32 mouse cellular contexts compared by ENCODE assay signal in genomic region chr12:72496866-72497600, GRCm38 (mm10). TPM values are rescaled to one million over a fixed set of nuclear protein-coding genes. Genes with fewer than 3 reads are reported as not detected.
DNase-seq lines count a peak whose midpoint lies in the region; ATAC-seq and TF ChIP-seq lines count a peak whose summit lies in the region.
"Had no signal": no experiment of that assay in that cellular context is flagged by ENCODE, and none has a peak within 500 bp of the region (broad histone marks: within the 10 kb centered on the region; RNA-seq: fewer than 3 reads in every experiment).

No protein-coding gene starts in this region.

- H3K27me3 ChIP-seq in forebrain, embryonic 11.5 days (ENCODE audit: control insufficient read depth, insufficient read depth, low read length): no peaks in the 10 kb centered on the region
- no peaks in the 10 kb centered on the region for H3K27me3 ChIP-seq in forebrain, embryonic 10.5 days (ENCODE audit: poor library complexity, severe bottlenecking)
- H3K27me3 ChIP-seq in midbrain, embryonic 11.5 days (ENCODE audit: control insufficient read depth, insufficient read depth, low read length): no peaks in the 10 kb centered on the region
- H3K27me3 ChIP-seq in midbrain, postnatal 0 days (ENCODE audit: insufficient read depth, low read length): no peaks in the 10 kb centered on the region
- no peaks in the 10 kb centered on the region for H3K27me3 ChIP-seq in forebrain, embryonic 15.5 days
- H3K27me3 ChIP-seq: CH12.LX; embryonic facial prominence, embryonic 13.5 days; intestine, embryonic 15.5 days; limb, embryonic 15.5 days; liver, embryonic 13.5 days; megakaryocyte, embryonic 14.5 days had no signal

- no peaks in the 10 kb centered on the region for H3K9me3 ChIP-seq in forebrain, embryonic 11.5 days (ENCODE audit: control insufficient read depth, low read length)
- H3K9me3 ChIP-seq in forebrain, embryonic 10.5 days: no peaks in the 10 kb centered on the region
- H3K9me3 ChIP-seq in midbrain, embryonic 11.5 days (ENCODE audit: control insufficient read depth, low read length): no peaks in the 10 kb centered on the region
- H3K9me3 ChIP-seq in midbrain, postnatal 0 days (ENCODE audit: low read length): no peaks in the 10 kb centered on the region
- H3K9me3 ChIP-seq in forebrain, embryonic 15.5 days: no peaks in the 10 kb centered on the region
- H3K9me3 ChIP-seq: embryonic facial prominence, embryonic 13.5 days; intestine, embryonic 15.5 days; limb, embryonic 10.5 days; limb, embryonic 15.5 days; liver, embryonic 13.5 days; megakaryocyte, embryonic 14.5 days had no signal

- no peaks in the 10 kb centered on the region for H3K36me3 ChIP-seq in forebrain, embryonic 11.5 days (ENCODE audit: control insufficient read depth, insufficient read depth, low read length)
- no peaks in the 10 kb centered on the region for H3K36me3 ChIP-seq in forebrain, embryonic 10.5 days (replicated peaks)
- no peaks in the 10 kb centered on the region for H3K36me3 ChIP-seq in midbrain, embryonic 11.5 days (ENCODE audit: control insufficient read depth, insufficient read depth, low read length)
- no peaks in the 10 kb centered on the region for H3K36me3 ChIP-seq in midbrain, postnatal 0 days (ENCODE audit: insufficient read depth, low read length)
- H3K36me3 ChIP-seq in forebrain, embryonic 15.5 days: no peaks in the 10 kb centered on the region
- H3K36me3 ChIP-seq: embryonic facial prominence, embryonic 13.5 days; intestine, embryonic 15.5 days; limb, embryonic 10.5 days; limb, embryonic 15.5 days; liver, embryonic 13.5 days had no signal

- TF ChIP-seq CTCF in midbrain, postnatal 0 days (IDR thresholded peaks at IDR 0.05): no peak

- H3K4me2 ChIP-seq in forebrain, embryonic 11.5 days (ENCODE audit: low read depth, low read length, severe bottlenecking): no peak overlapping the region
- no peak overlapping the region for H3K4me2 ChIP-seq in midbrain, embryonic 11.5 days
- H3K4me2 ChIP-seq in midbrain, postnatal 0 days (ENCODE audit: low read depth, low read length, poor library complexity, severe bottlenecking): no peak overlapping the region
- H3K4me2 ChIP-seq in forebrain, embryonic 15.5 days (replicated peaks): no peak overlapping the region
- H3K4me2 ChIP-seq: embryonic facial prominence, embryonic 13.5 days; heart, embryonic 11.5 days; intestine, embryonic 15.5 days; limb, embryonic 15.5 days; liver, embryonic 13.5 days had no signal

- no peak overlapping the region for H3K4me3 ChIP-seq in forebrain, embryonic 11.5 days (ENCODE audit: low read depth, low read length)
- no peak overlapping the region for H3K4me3 ChIP-seq in forebrain, embryonic 10.5 days
- H3K4me3 ChIP-seq in midbrain, embryonic 11.5 days (ENCODE audit: low read depth, low read length): no peak overlapping the region
- no peak overlapping the region for H3K4me3 ChIP-seq in midbrain, postnatal 0 days (ENCODE audit: low read depth, low read length)
- no peak overlapping the region for H3K4me3 ChIP-seq in forebrain, embryonic 15.5 days
- H3K4me3 ChIP-seq: embryonic facial prominence, embryonic 13.5 days; intestine, embryonic 15.5 days; layer of hippocampus, adult 2 months; limb, embryonic 10.5 days; limb, embryonic 15.5 days; liver, embryonic 13.5 days; megakaryocyte, embryonic 14.5 days had no signal

- intact Hi-C loops in left cerebral cortex, postnatal 25 days (cut with DNase I): no loop called here

- WGBS in forebrain, embryonic 11.5 days: 63% methylated on average over 12 of the region's 12 CpGs
- 80% methylated on average over 12 of the region's 12 CpGs for WGBS in forebrain, embryonic 10.5 days
- WGBS in midbrain, embryonic 11.5 days: 67% methylated on average over 12 of the region's 12 CpGs
- WGBS in midbrain, postnatal 0 days: 48% methylated on average over 12 of the region's 12 CpGs
- WGBS in forebrain, embryonic 15.5 days: 32% methylated on average over 12 of the region's 12 CpGs

- no peak overlapping the region for H3K27ac ChIP-seq in forebrain, embryonic 11.5 days (ENCODE audit: low read depth, low read length)
- no peak overlapping the region for H3K27ac ChIP-seq in forebrain, embryonic 10.5 days
- no peak overlapping the region for H3K27ac ChIP-seq in midbrain, embryonic 11.5 days (ENCODE audit: low read depth, low read length)
- H3K27ac ChIP-seq in midbrain, postnatal 0 days (ENCODE audit: low read depth, low read length): no peak overlapping the region
- no peak overlapping the region for H3K27ac ChIP-seq in forebrain, embryonic 15.5 days (replicated peaks)
- H3K27ac ChIP-seq: embryonic facial prominence, embryonic 13.5 days; hindbrain, postnatal 0 days; intestine, embryonic 15.5 days; layer of hippocampus, adult 2 months; limb, embryonic 10.5 days; limb, embryonic 15.5 days; liver, embryonic 13.5 days had no signal

- no peak overlapping the region for H3K9ac ChIP-seq in forebrain, embryonic 11.5 days (ENCODE audit: low read length)
- no peak overlapping the region for H3K9ac ChIP-seq in midbrain, embryonic 11.5 days (ENCODE audit: low read length)
- H3K9ac ChIP-seq in midbrain, postnatal 0 days (replicated peaks; ENCODE audit: low read length, poor library complexity, severe bottlenecking): no peak overlapping the region
- no peak overlapping the region for H3K9ac ChIP-seq in forebrain, embryonic 15.5 days (replicated peaks)
- H3K9ac ChIP-seq: embryonic facial prominence, embryonic 13.5 days; intestine, embryonic 15.5 days; limb, embryonic 15.5 days; liver, embryonic 13.5 days had no signal

- H3K4me1 ChIP-seq in forebrain, embryonic 11.5 days (replicated peaks; ENCODE audit: control insufficient read depth, insufficient read depth, low read length): no peaks in the 10 kb centered on the region
- no peaks in the 10 kb centered on the region for H3K4me1 ChIP-seq in forebrain, embryonic 10.5 days
- H3K4me1 ChIP-seq in midbrain, embryonic 11.5 days (ENCODE audit: control insufficient read depth, insufficient read depth, low read length): peaks cover 2% of the 10 kb centered on the region; the same call in 1 of the 2 replicates
- H3K4me1 ChIP-seq in midbrain, postnatal 0 days (ENCODE audit: insufficient read depth, low read length): no peaks in the 10 kb centered on the region
- H3K4me1 ChIP-seq in forebrain, embryonic 15.5 days: peaks cover 7% of the 10 kb centered on the region; the same call in 1 of the 2 replicates
- H3K4me1 ChIP-seq: embryonic facial prominence, embryonic 13.5 days; intestine, embryonic 15.5 days; limb, embryonic 10.5 days; limb, embryonic 15.5 days; liver, embryonic 13.5 days had no signal

- 0 out of 2 replicates have a peak, but pooled peaks have one; percentile 65 for ATAC-seq in forebrain, embryonic 11.5 days (replicated peaks; ENCODE audit: low FRiP score)
- ATAC-seq in midbrain, embryonic 11.5 days (ENCODE audit: low FRiP score): no peak
- ATAC-seq in midbrain, postnatal 0 days (ENCODE audit: low FRiP score): no peak
- peak; percentile 78 for ATAC-seq in forebrain, embryonic 15.5 days (replicated peaks)
- ATAC-seq: hindbrain, postnatal 0 days; intestine, embryonic 15.5 days; lung, postnatal 0 days had no signal

- DNase-seq in forebrain, embryonic 11.5 days (ENCODE audit: low spot score): no peak
- DNase-seq in forebrain, embryonic 10.5 days (ENCODE audit: extremely low spot score, low spot score): no peak
- peak; percentile 51 for DNase-seq in midbrain, embryonic 11.5 days (ENCODE audit: low spot score, missing footprints)
- no peak for DNase-seq in midbrain, postnatal 0 days (ENCODE audit: low spot score)
- peak; percentile 13 for DNase-seq in R1 (ENCODE audit: low read depth, low spot score)
- DNase-seq in left cerebral cortex, adult 18-20 months (ENCODE audit: low spot score in 2 of 2): no peak
- no peak for DNase-seq in left cerebral cortex, postnatal 25 days (ENCODE audit: low spot score in 2 of 2)
- DNase-seq: adrenal gland, postnatal 25 days; cerebellum, adult 18-20 months; cerebellum, postnatal 10 days; gastrocnemius, postnatal 14 days; heart, adult 18-20 months; heart, postnatal 36 days; kidney, adult 2 months; kidney, postnatal 36 days; liver, embryonic 13.5 days; lung, adult 18-20 months; lung, postnatal 4 days; thymus, adult 2 months; thymus, postnatal 36 days had no signal

RNA-seq across cellular contexts. Expression of gene Pcnx4, which starts 39.1 kb away (rescaled TPM):
- 15.8 and 18.0 TPM in 2 replicates for polyA plus RNA-seq in forebrain, embryonic 11.5 days (2014; fragmentation: Nextera tagmentation; extraction: Ambion mirVana)
- polyA plus RNA-seq in forebrain, embryonic 10.5 days (2016; fragmentation: Nextera tagmentation; extraction: Ambion mirVana): 13.4 and 14.4 TPM in 2 replicates
- 15.0 and 16.7 TPM in 2 replicates for polyA plus RNA-seq in midbrain, embryonic 11.5 days (2014; fragmentation: Nextera tagmentation; extraction: Ambion mirVana)
- 21.3 and 30.3 TPM in 2 replicates for total RNA-seq in midbrain, postnatal 0 days (2014; rRNA removed)
- 22.7 and 22.9 TPM in 2 replicates for polyA plus RNA-seq in midbrain, postnatal 0 days (2015; fragmentation: Nextera tagmentation; extraction: Ambion mirVana)
- polyA plus RNA-seq in forebrain, embryonic 15.5 days (2015; fragmentation: Nextera tagmentation; extraction: Ambion mirVana): 20.8 and 21.6 TPM in 2 replicates
- 10 to 100 TPM; 31.4 to 34.3 TPM for total RNA-seq in left cerebral cortex, adult 18-20 months (2021)
- 10 to 100 TPM; 32.0 to 33.3 TPM for total RNA-seq in left cerebral cortex, postnatal 25 days (2021)

RNA-seq across cellular contexts. Expression of gene Lrrc9, which starts 55.4 kb away (rescaled TPM):
- polyA plus RNA-seq in forebrain, embryonic 11.5 days (2014; fragmentation: Nextera tagmentation; extraction: Ambion mirVana): 2.6 and 2.8 TPM in 2 replicates
- 1.4 and 1.8 TPM in 2 replicates for polyA plus RNA-seq in forebrain, embryonic 10.5 days (2016; fragmentation: Nextera tagmentation; extraction: Ambion mirVana)
- polyA plus RNA-seq in midbrain, embryonic 11.5 days (2014; fragmentation: Nextera tagmentation; extraction: Ambion mirVana): 1.5 and 1.9 TPM in 2 replicates
- total RNA-seq in midbrain, postnatal 0 days (2014; rRNA removed): 3.3 and 6.3 TPM in 2 replicates
- polyA plus RNA-seq in midbrain, postnatal 0 days (2015; fragmentation: Nextera tagmentation; extraction: Ambion mirVana): 3.1 and 3.2 TPM in 2 replicates
- 3.3 and 3.9 TPM in 2 replicates for polyA plus RNA-seq in forebrain, embryonic 15.5 days (2015; fragmentation: Nextera tagmentation; extraction: Ambion mirVana)
- 1 to 10 TPM; 1.9 to 2.2 TPM for total RNA-seq in left cerebral cortex, adult 18-20 months (2021)
- total RNA-seq in left cerebral cortex, postnatal 25 days (2021): 1 to 10 TPM; 1.3 to 2.4 TPM
- total RNA-seq: CH12.LX had no signal
- polyA plus RNA-seq: C2C12; kidney, adult 2 months had no signal

Comparison
In these comparisons a context has a peak if more than half of its experiments do, and no peak if none do; other contexts are left out.
1. DNase-seq: peak in midbrain, embryonic 11.5 days (single experiment) and R1 (single experiment); none in forebrain, embryonic 11.5 days (single experiment), forebrain, embryonic 10.5 days (single experiment), midbrain, postnatal 0 days (single experiment), left cerebral cortex, adult 18-20 months (0 of 2) and left cerebral cortex, postnatal 25 days (0 of 2).
2. ATAC-seq: peak in forebrain, embryonic 11.5 days (single experiment) and forebrain, embryonic 15.5 days (single experiment); none in midbrain, embryonic 11.5 days (single experiment) and midbrain, postnatal 0 days (single experiment).